Mouse (Mus musculus) thymus, postnatal 10 days (tissue): ENCODE measurements at regions not wholly inside any gene's neighbourhood (a gene's known extent, or its start where the extent isn't known, plus 50 kb on each side); places are given as distances from the start of the nearest gene placed in this dataset.

Source experiments
- DNase-seq, 2 experiments: peaks; one replicate each; pipeline ENCODE4 v3.0.0; 2021; ENCODE audit warnings: low spot score in 2 of 2

DNA sequence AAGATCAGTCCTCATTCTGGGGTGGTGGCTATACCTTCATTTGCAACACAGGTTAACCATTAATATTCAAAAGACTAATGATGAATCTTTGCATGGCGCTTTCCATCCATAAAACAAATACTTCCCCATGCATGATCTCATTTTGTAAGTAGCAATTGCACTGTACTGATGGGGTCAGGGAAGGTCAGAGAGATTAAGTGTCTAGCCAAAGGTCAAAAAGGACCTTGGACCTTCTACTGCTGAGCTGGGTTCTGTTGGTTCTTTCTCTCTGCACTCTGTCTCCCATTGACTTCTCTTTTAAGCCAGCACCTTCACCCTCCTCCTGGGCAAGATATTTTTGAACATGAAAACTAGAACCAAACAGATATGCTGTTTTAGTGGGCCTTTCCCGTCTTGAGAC, 161.9 kb upstream of the Bcl6 start:
- DNase-seq = no peak

DNA sequence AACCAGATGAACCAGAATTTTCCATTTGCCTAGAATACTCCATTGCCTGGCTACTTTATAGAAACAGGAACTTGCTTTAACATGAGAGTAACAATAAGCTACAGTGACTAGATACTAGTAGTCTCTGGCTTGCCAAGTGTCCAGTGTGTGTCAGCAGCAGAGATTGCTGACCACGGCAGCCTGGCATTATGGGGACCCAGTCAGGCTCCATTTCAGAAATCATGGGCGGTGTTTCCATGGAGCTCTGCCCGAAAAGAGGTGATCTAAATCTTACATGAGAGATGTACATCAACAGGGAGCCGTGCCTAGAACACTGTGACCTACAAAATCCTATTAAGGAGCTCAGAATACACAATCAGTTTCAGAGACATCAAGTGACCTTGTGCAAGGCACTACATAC, 160.8 kb upstream of the Bcl6 start:
- no peak for DNase-seq

DNA sequence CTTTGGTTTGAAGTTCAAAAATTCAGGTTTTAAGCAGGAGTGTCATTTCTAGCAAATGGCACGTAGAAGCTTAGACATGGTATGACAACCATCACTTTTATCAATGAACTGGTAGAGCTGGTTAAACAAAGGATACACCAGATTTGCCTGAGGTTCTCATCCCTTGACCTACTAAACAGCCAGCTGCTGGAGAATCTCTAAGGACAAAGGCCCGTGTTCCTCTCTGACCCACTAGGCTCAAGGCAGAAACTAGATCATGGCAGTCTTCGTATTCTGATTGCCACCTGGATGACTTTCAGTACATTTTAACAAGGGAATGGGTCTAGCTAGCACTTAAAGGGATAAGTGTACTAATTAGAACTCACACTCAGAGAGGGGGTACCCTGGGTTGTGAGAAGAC, 155.2 kb upstream of the Bcl6 start:
- DNase-seq = no peak

DNA sequence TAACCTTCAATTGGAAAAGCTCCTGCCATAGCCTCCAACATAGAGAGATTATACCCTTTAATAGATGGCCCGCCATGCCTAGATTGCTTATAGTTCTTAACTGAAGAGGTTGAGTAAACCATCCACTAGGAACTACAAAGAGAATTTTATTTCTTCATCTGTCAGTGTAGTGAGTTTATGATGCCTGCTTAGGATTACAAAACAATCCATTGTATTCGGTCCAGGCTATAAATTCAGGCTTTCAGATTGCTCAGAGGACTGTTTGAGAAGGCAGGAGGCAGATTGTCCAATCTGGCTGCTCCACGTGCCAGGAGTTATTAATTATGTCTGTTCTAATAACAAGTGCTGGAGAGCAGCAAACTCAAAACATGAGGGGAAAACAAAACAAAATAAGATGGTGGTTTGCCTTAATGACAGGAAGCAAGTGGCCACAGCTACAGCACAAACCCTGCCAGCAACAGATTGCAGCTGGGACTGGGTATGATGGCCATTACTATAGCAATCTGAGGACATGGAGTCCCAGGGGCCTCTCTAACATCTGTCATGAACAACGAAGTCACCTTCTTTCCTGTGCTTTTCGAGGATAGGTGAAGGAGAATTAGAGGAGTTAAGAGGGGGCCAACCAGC, 154.4 kb upstream of the Bcl6 start:
- no peak for DNase-seq

DNA sequence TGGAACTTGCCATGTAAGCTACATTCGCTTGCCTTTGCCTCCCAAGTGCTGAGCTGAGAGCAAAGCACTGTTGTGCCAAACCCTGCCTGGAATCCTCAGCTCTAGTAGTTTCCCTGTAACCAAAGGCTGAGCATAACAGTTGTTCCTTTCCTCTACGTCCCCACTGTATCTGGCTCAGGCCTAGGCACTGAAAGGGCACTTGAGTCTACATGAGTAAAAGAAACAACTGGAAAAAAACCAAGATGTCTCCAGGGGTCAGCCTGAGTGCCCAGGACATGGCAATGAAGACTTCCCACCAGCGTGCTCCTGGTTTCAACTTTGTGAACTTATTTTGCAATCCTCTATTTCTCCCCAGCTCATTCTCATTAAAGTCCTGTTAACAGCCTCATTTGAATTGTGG, 150.5 kb upstream of the Bcl6 start:
- no peak for DNase-seq

DNA sequence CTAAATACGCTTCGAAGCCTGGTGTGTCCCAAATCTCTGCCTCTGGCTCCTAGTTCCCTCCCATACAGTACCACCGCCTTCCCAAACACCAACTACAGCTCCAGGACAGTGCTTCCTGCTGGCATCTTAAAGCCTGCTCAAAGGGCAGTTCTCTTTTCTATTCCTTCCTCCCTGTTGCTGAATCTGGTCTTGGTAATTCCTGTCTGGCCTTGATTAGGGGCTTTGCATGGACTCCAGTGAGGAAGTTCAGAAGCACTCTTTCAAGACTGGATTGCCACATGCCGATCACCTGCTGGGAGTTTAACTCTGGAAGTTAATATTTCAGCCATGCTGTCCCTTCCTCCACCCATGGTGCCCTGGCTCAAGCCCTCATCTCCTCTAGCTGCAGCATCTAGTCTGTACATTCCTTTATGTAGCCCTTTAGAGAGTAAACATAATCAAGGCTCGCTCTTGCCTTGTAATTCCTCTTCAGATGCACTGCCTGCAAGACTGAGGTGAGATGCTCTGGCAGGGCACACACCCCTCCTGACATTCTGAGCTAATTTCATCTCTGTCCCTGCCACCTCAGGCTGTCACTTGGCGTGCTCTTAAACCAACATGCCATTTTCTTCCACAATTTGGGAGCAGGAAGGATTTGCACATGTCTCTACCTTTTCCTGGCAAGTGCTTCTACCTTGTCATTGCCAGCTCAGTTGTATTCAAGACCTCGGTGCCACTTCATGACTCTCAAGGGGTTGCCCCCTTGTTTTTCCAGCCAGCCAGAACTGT, 148.8 kb upstream of the Bcl6 start:
- no peak for DNase-seq

DNA sequence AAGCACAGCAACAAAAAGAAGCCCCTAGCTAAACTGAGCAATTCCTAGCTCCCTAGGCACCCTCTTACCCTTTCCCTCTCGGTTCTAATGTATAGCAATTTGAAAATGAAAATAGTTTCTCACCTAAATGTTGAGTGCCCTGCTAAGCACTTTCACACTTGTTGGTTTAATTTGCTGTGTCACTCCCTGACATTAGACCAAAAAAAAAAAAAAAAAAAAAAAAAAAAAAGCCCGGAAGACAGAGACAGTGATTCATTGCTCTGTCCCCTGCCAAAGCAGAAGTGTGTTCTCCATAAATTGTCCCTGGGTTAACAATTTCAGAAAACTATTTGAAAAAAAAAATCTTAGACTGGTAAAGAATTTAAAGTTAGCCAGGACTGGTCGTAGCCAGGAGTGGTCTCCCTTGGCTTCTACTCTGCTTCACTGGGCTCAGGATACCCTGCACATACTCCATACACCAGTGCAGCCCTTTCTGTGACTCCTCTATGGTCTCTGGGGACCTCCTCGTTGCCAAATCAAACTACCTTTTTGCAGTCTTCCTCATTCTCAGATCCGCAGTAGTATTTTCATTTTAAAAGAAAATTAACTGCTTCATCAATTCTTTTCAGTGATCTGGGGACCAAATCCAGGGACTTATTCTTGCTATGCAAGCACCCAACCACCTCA, 148.0 kb upstream of the Bcl6 start:
- DNase-seq = no peak

DNA sequence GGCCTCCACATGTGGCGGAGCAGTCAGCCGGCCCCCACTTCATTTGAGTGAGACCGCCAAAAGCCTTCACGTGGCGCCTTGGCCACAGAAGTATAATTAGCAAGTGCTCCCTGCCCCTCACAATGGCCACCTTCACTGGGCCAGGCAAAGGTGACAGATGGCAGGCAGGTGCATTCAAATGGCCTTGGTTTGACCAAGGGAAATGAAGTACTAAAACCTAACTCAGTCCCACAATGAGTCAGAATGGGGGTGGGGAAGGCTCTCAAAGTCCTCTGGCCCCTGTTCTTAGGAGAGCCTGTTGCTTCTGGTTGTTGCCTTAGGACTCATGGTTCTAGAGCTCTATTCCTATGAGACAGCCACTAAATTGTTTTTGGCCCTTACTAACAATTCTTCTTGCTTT, 147.2 kb upstream of the Bcl6 start:
- DNase-seq = no peak

DNA sequence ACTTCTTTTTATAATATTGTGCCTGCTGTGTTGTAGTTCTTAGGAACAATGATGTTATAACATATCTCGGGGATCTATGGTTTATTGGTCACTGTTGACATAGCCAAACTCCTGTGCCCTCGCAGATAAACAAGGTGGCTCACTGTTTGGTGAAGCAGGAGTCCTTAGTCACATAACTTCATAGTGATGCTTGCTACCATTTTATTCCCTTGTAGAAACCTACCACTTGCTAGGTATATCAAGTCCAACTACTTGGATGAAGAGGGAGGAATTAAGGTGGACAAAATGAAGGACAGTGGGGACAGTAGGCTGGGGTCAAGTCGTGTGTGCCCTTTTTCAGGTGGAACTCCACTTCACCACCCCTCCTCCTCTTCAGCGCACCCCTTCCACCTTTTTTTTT, 146.7 kb upstream of the Bcl6 start:
- no peak for DNase-seq

DNA sequence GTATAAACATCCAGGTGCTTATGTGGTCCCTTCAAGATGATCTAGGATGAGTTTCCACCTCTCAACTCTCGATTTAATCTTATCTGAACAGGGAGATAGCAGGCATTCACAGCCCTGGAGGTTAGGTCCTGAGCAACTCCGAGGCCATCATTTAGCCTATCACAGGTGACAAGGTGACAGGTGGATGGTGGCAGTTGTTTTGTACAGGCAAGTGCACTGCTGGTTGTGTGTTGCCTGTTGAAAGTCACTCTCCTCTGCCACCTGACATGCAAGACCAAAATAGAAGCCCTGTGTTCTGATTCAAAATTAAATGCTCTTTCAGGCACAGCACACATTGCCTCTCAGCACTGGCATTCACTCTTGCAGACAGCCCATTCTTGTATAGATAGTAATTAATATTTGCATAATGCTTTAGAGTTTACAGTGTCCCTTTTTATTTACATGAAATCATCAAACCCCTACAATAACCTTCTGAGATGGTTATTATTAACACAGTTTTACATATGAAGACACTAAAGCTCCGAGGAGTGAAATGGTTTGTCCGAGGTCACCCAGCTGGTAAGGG, 145.9 kb upstream of the Bcl6 start:
- no peak for DNase-seq

DNA sequence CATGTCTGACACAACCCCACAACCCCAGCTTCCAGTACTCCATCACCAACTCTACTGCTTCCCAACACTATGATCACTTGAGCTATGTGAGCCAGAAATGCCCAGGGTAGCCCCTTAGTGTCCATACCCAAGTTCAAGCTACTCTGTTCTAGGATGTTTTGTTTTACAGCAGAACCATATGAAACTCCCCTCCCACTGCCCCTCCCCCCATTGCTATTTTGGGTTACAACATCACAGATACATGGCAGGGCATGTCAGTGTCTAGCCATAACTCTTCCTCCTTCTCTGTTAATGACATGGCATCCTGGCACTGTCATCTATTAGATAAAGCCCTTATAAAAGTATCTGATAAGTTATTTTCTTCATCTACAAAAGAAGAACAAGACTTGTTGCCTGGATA, 142.0 kb upstream of the Bcl6 start:
- DNase-seq = peak in 1 of 2 experiments; percentile 39

DNA sequence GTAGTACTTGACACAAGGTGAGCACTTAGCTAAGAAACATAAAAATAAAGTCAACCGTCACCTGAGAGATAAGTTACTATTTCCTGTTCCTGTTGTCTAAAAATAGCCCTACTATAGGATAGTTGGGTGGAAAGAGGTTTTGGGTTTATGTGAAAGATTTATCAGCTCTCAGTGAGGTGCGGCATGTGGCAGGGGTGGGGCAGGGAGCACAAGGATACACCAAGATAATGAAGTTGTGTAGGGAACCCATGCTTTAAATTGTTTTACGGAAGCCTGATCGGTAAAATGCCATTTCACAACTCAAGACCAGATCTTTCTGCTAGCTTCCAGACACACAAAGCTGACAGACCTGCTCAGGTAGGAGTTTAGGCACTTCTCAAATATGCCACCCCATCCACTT, 141.0 kb upstream of the Bcl6 start:
- DNase-seq = no peak

DNA sequence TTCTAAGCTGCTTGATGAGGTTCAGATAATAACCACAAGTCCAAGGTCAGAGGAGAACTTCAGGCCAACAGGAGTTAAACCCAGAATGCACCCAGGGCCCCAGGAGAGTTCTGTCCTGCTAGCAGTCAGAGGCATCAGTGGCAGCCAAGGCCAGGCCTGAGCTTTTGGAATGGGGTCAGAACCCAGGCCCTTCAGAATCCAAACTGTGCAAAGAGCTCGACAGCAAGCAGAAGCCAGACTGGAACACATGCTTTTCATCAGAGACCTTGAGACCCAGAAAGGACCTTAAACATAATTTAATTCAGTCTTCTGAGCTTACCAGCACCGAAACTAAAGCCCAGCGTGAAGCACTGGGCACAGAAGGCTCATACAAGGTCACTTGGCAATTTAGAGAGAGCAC, 139.9 kb upstream of the Bcl6 start:
- no peak for DNase-seq

DNA sequence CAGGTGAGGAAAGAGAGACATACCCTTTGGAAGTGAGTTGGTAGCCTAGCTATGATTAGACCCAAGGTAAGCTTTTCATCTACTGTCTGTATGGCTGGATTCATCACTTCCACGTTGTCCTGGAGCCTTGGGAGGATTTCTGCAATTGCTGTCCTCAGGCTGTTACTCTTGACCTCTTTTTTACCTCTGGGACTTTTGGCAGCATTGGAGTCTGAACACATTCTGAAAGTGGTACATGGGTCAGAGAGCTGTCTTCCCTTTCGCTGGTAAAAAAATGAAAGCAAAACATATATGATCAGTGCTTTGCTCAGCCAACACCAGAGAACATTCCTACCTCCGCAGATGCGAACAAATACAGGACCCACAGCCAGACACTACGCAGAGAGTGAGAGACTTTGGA, 136.1 kb upstream of the Bcl6 start:
- DNase-seq = no peak

DNA sequence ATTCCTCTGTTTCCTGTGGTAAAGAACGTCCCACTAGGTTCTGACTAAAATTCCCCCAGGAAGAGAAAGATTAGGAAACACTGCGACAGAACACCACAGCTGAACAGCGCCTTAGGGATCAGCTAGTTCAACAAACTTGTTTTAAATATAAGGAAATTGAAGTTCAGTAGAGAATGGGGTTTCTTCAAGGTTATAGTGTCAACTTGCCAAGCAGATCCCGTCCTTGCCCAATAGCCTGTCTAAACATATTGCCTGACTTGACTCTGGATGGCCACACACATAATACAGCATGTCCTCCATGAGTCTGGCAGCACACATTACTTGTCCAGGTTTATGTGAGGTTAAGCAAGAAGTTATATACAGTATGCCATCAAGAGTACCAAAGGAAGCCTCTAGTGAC, 135.4 kb upstream of the Bcl6 start:
- DNase-seq = no peak

DNA sequence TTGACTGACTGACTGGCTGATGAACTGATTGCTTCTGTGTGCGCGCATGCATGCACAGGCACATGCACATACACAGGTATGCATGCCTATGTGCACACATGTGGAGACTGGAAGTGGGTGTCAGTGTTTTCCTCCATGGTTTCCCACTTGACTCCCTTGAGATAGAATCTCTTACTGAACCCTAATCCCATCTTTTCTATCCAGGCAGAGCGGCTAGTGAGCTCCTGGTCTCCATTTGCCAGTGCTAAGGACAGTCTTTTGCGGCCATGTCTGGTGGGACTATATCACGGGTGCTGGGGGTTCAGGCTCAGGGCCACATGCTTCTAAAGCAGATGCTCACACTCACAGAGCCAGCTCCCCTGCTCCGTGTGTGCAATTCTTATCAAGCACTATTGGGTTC, 133.0 kb upstream of the Bcl6 start:
- no peak for DNase-seq

DNA sequence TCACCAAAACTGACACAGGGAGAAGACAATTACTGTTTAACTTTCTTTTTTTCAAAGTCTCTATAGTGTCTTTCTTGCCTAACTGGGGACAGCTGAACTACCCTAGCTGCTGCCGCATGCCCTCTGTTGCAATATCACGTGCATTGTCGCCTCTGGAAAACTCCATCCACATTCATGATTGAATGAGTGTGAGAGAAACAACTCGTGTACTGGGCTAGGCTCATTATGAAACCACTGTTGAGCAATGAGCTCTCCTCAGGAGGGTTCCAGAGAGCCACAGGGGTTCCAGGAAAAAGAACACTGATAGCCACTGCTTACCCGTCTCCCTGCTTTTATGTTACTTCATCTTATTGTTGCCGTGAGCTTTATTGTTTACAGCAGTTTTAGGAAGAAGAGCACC, 132.2 kb upstream of the Bcl6 start:
- no peak for DNase-seq

DNA sequence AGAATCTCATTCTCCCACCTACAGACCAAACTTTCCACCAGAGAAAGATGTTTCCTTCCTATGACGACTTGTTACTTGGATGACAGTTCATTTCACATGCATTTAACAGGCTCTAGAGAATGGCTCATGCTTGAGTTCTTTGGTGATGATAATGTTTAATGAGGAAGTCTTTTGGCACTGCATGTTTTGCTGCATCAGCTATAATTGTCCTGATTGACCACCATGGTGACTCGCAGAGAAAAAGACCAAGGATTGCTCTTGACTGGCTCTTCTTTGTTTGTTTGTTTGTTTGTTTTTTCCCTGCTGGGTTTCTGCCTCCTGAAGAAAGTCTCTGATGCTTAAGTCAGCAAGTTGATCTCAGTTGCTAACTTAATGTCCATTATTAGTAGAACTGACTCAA, 129.8 kb upstream of the Bcl6 start:
- no peak for DNase-seq

DNA sequence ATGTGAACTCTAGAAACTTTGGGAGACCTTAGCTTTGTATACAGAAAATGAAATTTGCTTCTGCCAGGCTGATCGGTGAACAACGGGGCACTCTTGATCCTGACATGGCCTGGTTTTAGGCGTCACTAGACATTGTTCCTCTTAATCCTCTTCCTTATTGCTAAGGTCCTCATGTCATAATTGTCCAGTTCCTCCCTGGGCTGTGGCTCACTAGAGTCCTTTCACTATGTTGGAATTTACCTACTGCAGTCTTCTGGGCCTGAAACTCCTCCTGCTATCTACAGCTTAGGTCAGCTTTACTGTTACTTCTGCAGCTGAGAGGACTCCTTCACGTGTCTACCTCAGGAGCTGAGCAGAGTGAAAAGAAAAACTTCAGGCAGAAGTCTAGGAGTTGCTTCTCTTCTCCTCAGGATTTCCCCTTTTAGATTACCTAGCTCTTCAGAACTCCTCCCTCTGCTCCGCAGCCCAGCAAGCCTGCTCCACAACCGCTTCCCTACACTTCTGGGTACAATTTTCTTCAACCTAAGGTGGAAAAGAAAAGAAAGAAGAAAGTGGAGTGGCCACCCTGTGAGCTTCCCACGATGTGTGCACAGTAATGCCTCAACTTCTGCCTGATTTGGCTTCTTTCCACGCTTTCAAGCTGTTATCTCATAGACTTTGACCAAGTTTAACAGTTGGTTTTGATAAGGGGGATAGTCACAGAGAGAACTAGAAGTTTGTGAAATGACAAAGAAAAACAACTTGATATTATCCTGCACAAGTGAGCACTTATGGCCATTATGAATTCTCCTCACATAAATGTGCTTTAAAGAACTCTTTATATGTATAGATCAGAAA, 114.4 kb upstream of the Bcl6 start:
- DNase-seq = no peak

DNA sequence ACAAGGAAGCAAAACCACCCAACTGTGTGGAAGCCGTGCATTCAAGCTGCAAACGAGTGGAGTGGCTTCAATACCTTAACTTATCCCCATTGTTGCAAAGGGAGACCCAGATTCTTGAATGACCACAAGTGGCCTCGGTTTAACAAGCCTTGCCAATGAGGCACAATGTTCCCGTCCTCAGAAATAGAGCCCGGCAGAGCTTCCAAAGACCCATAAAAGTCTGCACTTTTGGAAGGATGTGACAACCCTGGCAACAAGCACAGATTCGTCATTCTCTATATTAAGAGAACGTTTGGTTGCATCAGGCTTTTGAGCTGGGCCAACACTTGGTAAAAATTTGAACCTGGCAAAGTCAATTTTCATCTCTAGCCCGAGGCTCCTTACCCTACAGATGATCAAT, 108.9 kb upstream of the Bcl6 start:
- DNase-seq = no peak

DNA sequence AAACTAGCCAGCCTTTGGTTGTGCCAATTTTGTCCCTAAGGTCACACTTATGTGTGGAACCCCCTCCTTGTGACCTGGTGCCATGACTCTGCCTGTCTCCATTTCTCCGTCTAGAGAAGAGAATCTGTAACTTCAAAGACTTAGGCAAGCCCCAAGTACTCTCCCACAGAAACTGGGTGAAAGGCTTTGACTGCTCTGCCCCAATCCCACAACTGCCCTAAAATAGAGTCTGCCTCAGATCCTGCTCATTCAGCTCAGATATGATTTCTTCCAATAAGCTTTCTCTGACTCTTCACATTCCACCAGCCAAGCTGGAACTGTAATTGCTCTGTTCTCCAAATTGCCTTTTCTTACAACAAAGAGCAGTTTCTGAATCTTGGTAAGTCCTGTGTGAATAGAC, 107.4 kb upstream of the Bcl6 start:
- no peak for DNase-seq

DNA sequence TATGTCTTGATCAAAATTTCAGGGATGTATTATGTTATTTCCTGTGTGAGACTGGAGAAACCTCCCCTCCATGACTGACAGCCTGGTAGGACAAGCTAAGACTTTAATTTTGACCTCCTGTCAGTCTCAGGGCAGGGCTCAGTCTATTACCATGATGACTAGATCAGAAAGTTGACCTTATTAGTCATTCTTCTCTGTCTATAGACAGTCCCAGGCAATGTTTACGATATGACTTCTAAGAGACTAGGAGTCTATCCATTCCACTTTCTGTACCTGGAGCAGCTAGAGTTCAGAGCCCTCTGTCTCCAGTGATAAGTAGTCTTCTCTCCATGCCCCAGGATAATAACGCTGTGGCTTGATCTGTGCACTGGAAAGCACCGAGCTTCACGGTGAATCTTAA, 107.0 kb upstream of the Bcl6 start:
- DNase-seq = no peak
